Mouse (Mus musculus): ENCODE data around the gene Gm14399. TPM values are rescaled to one million over a fixed set of nuclear protein-coding genes. Genes with fewer than 3 reads are reported as not detected.
"Not testable (repeated sequence)": the region's sequence is repeated elsewhere in the genome, so short reads cannot be mapped to it uniquely, and the experiment has no call there.

Gene Gm14399
- polyA plus RNA-seq (2012; ENCODE audit: insufficient read depth, low replicate concordance): 2.0 TPM in 1 of 2 replicates, not detected in the other

DNA sequence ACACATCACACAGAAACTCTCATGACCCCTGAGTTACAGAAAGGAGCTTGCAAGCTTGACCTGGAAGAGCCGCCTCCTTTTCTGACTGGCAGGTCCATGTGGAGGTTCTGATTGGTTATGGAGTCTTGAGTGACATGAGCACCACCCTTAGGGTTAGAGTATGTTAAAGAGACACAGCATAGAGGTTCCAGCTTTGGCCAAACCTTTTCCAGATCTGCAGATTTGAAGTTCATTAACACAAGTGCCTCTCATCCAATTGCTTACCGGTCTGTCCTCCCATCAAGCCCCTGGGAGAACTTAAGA lies at the start of gene Gm14399:
Gene Gm14399 (minus strand): TSS at position 20 of the 303 bp plus-strand sequence.
- H3K9me3 ChIP-seq: not testable (repeated sequence)

DNA sequence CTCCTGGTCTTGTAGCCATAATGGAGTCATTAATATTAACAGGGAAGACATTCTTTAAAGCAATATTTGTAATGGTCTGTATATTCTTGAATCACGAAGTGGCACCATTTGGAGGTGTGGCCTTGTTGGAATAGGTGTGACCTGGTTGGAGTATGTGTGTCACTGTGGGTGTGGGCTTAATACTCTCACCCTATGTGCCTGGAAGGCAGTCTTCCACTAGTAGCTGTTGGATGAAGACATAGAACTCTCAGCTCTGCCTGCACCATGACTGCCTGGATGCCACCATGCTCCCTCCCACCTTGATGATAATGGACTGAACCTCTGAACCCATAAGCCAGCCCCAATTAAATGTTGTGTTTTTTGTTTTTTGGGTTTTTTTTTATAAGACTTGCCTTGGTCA lies 37.2 kb upstream of the Gm14399 start:
- H3K4me3 ChIP-seq (replicated peaks); H3K27me3 ChIP-seq (replicated peaks); H3K9me3 ChIP-seq; H3K36me3 ChIP-seq (replicated peaks; ENCODE audit: low read length); H3K4me1 ChIP-seq: not testable (repeated sequence)

More for the DNA sequence above, at the start of gene Gm14399:
- not testable (repeated sequence) for H3K4me1 ChIP-seq; H3K36me3 ChIP-seq (replicated peaks; ENCODE audit: low read length); H3K27me3 ChIP-seq (replicated peaks)
- H3K4me3 ChIP-seq (replicated peaks): peak within 1 kb of the TSS; percentile 84

DNA sequence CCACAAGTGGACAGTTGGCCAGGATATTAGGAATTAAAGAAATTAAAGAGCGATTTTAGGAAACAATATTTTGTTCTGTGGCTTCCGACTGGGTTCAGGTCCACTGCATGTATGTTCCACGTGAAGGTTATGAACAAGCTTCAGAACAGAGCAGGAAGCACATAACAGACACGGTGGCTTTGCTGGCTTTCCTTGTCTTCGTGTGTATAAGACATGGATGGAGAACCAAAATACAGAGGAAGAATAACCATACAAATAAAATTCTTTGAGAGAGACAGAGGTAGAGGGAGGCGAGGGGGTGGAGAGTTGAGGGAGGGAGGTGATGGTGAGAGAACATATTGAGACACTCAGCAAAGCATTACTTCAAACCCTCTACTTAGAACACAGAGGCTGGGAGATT lies 34.5 kb upstream of the Gm14399 start:
- no peaks in the 10 kb centered on the region for H3K4me1 ChIP-seq
- no peaks in the 10 kb centered on the region for H3K27me3 ChIP-seq (replicated peaks)
- no peak overlapping the region for H3K4me3 ChIP-seq (replicated peaks)
- TF ChIP-seq GATA1 (IDR thresholded peaks at IDR 0.05; ENCODE audit: borderline replicate concordance, low read length) (no peak), FLI1 (IDR thresholded peaks at IDR 0.05; ENCODE audit: low read length) (no peak)
- no peaks in the 10 kb centered on the region for H3K36me3 ChIP-seq (replicated peaks; ENCODE audit: low read length)
- peaks cover 9% of the 10 kb centered on the region for H3K9me3 ChIP-seq

DNA sequence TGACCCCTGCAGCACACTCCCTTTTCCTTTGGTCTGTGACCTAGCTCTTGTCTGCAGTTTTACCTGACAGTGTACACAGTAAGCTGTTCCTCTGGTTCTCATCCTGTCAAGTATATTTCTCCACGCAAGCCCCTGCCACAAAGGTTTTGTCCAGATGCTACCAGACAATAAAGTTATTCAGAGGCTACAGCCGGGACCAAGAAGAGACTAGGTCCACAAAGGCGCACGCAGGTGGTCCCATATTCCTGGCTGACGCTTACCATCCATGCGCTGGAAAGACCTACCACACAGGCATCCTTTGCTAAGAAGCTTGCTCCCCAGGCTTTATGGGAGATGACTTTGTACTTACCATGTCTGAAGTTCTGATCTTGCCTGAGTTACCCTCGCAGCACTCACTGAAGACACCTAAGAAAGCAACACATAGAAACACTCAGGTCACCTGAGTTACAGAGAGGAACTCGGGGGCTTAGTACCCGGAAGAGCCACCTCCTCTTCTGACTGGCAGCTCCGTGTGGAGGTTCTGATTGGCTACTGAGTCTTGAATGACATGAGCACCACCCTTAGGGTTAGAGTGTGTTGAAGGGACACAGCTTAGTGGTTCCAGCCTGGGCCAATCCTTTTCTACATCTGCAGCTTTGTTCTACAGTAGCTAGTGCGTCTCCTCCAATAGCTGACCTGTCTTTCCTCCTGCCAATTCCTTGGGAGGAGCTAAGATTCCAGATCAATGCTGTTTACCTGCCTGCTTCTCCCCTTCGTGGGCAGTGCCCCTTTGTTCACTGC lies 33.8 kb upstream of the Gm14399 start, which contains the start of gene Gm14443:
Gene Gm14443 (minus strand): TSS at position 471 of the 780 bp plus-strand sequence.
- H3K36me3 ChIP-seq (replicated peaks; ENCODE audit: low read length); H3K9me3 ChIP-seq; H3K4me3 ChIP-seq (replicated peaks); H3K4me1 ChIP-seq; H3K27me3 ChIP-seq (replicated peaks): not testable (repeated sequence)

DNA sequence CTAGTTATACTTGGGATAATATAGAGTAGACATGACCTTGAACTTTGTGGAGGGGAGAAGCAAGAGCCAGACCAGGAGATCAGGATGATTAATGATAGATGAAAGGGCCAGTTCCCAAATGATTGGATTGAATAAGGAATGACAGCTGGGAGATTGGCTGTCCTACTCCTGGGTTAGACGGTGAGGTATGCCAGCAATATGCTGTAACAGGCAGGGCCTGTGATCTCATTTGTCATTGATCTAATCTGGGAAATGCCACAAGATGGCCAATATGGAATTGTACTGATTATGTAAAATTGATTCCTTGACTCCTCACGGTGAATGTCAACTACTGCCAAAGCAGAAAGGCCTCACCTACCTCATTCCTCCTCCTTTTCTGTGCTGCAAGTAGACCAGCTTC lies 32.2 kb upstream of the Gm14399 start:
- not testable (repeated sequence) for H3K9me3 ChIP-seq; H3K4me3 ChIP-seq (replicated peaks); H3K27me3 ChIP-seq (replicated peaks); H3K4me1 ChIP-seq; H3K36me3 ChIP-seq (replicated peaks; ENCODE audit: low read length)

DNA sequence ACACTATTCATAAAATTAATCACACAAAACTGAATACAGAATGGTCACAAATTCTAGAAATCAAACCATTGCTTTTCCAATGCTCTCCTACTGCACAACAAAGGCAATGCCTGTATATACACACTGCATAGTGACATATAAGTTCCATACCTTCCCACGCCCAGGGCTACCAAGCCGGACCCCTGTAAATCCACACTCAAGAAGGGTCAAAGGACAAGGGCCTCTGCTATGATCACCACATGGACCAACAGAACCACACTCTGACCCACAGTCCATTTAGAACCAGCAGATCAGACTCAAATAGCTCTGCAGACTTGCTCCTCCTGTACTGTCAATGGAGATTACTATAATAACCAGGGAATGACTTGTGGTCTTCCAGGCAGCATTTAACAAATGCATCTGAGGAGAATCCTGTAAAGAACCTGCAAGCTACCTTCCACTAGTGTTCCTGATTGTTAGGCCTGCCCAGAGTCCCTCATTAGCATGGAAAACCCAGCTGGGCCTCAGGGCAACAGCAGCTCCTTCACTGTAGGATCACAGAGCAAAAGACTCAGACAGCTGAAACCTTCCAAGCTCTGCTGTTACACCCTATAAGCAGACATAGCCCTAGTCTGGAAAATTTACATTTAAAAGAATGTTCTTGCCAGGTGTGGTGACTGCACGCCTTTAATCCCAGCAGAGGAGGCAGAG lies 31.2 kb upstream of the Gm14399 start:
- H3K4me1 ChIP-seq; H3K4me3 ChIP-seq (replicated peaks); H3K9me3 ChIP-seq; H3K36me3 ChIP-seq (replicated peaks; ENCODE audit: low read length); H3K27me3 ChIP-seq (replicated peaks): not testable (repeated sequence)

DNA sequence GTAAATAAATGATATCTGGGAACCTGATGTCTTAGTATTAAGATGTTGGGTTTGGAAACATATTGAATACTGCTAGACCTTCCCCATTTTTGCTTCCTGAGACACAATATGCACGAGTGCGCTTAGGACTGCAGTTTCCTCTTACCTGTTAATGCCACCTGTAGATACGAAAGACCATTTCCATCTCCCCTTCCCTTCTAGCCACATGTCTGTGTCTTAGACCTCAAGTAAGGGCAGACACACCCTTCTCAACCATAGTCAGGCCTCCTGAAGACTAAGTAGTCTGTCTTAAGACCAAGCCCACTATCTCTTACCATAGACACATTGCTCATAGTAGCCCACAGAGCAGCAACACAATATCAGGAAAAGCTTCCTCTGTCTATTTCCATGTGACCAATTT lies 30.3 kb upstream of the Gm14399 start:
- H3K9me3 ChIP-seq: peaks cover 9% of the 10 kb centered on the region
- H3K4me3 ChIP-seq (replicated peaks): no peak overlapping the region
- TF ChIP-seq GATA1 (IDR thresholded peaks at IDR 0.05; ENCODE audit: borderline replicate concordance, low read length) (no peak), FLI1 (IDR thresholded peaks at IDR 0.05; ENCODE audit: low read length) (no peak)
- H3K4me1 ChIP-seq: no peaks in the 10 kb centered on the region
- no peaks in the 10 kb centered on the region for H3K36me3 ChIP-seq (replicated peaks; ENCODE audit: low read length)
- no peaks in the 10 kb centered on the region for H3K27me3 ChIP-seq (replicated peaks)

DNA sequence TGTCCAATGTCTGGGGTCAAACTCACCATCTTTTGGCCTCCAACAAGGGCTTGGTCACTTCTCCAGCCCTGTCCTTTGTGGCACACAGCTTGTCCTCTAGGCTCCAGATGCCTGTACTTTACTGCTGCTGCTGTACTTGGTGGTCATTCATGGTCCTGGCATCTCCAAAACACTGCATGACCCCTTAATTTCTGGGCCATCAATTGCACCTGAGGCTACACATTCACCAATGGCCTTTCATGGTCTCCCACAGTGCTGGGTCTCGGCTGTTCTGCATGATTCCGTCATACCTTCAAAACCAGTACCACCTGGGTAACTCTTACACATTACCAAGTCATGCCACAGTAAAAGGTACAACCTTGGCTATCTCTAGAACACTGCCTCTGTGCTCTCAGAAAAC lies 25.1 kb upstream of the Gm14399 start:
- H3K9me3 ChIP-seq: peaks cover 14% of the 10 kb centered on the region
- H3K36me3 ChIP-seq (replicated peaks; ENCODE audit: low read length); H3K27me3 ChIP-seq (replicated peaks); H3K4me3 ChIP-seq (replicated peaks); H3K4me1 ChIP-seq: not testable (repeated sequence)

DNA sequence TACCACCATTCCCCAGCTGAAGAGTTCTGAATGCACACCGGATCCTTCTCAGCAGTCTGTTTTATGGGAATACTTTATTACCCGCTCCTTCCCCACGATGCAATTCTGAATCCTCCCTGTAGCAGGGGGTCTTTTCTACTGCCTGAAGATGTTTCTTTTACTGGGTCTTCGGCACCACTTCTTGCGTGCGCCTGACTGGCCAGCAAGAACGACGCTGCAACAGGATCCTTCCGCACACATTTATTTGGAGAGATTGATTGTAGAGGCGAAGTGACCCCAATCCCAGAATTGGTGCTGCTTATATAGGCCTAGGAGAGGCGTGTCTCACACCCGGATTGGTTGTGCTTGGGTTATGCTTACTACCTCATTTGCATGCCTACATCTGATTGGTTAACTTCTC lies 23.3 kb upstream of the Gm14399 start:
- not testable (repeated sequence) for H3K36me3 ChIP-seq (replicated peaks; ENCODE audit: low read length); H3K4me1 ChIP-seq; H3K27me3 ChIP-seq (replicated peaks); H3K4me3 ChIP-seq (replicated peaks)
- peaks cover 17% of the 10 kb centered on the region for H3K9me3 ChIP-seq

DNA sequence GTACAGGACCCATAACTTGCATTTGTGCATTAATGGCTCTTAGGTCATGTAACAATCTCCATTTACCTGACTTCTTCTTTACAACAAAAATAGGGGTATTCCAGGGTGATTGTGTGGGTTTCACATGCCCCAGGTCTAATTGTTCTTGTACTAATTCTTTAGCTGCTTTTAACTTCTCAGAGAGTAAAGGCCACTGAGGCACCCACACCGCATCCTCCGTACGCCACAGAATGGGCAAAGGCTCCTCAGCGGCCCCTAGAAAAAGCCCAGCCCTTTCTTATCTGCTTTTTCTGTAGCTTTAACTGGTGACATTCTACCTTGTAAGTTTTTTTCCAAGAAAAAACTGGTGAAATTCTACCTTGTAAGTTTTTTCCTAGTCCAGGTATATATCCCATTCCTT lies 19.6 kb upstream of the Gm14399 start:
- not testable (repeated sequence) for H3K36me3 ChIP-seq (replicated peaks; ENCODE audit: low read length); H3K4me1 ChIP-seq; H3K27me3 ChIP-seq (replicated peaks); H3K4me3 ChIP-seq (replicated peaks)
- peaks cover 24% of the 10 kb centered on the region for H3K9me3 ChIP-seq

DNA sequence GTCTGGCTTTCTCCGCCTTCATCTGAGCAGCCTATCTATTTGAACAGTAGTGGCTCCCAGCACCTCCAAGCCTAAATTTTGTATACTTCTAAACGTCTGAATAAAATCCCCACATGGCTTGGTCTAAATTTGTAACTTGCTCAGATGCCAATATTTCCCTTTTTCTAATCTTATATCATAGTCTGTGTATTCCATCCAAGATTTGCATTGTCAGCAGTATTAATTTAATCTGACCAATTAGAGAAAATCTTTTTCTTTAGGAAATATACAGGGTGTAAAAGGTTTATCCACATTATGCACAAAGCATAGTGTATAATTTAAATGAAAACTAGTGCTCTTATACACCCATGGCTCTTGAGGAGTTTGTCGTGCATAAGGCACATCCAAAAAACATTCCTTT lies 16.8 kb upstream of the Gm14399 start:
- Histone ChIP-seq H3K36me3 (replicated peaks; ENCODE audit: low read length) (no peaks in the 10 kb centered on the region), H3K27me3 (replicated peaks) (no peaks in the 10 kb centered on the region), H3K4me1 (no peaks in the 10 kb centered on the region), H3K4me3 (replicated peaks) (no peak overlapping the region), H3K9me3 (peaks cover 19% of the 10 kb centered on the region)
- TF ChIP-seq GATA1 (IDR thresholded peaks at IDR 0.05; ENCODE audit: borderline replicate concordance, low read length): no peak
- TF ChIP-seq FLI1 (IDR thresholded peaks at IDR 0.05; ENCODE audit: low read length): no peak

All from megakaryocyte, embryonic 14.5 days (primary cell).